Mouse (Mus musculus): Measurements from ENCODE around the gene Fat4. TPM values are rescaled to one million over a fixed set of nuclear protein-coding genes. Genes with fewer than 3 reads are reported as not detected.

Gene Fat4
- 5.8 TPM for polyA plus RNA-seq (2014; fragmentation: Illumina TruSeq; extraction: RNeasy Lipid Tissue Mini Kit (QIAGEN cat#74804); ENCODE audit: low read depth, low replicate concordance)

GRCm38 (mm10) chr3:38886890-38887355, at the start of gene Fat4:
Fat4 (plus strand) TSS chr3:38886940.

